Mouse (Mus musculus) kidney, adult 11 months (tissue): ENCODE measurements at regions not wholly inside any gene's neighbourhood (a gene's known extent, or its start where the extent isn't known, plus 50 kb on each side); places are given as distances from the start of the nearest gene placed in this dataset.
A peak's percentile ranks its signal among the peaks of the same experiment; 100 is the strongest.
"Not testable (repeated sequence)": the region's sequence is repeated elsewhere in the genome, so short reads cannot be mapped to it uniquely, and the experiment has no call there.

Experiments used
- DNase-seq: peaks from one replicate; pipeline ENCODE4 v3.0.0; 2022

DNA sequence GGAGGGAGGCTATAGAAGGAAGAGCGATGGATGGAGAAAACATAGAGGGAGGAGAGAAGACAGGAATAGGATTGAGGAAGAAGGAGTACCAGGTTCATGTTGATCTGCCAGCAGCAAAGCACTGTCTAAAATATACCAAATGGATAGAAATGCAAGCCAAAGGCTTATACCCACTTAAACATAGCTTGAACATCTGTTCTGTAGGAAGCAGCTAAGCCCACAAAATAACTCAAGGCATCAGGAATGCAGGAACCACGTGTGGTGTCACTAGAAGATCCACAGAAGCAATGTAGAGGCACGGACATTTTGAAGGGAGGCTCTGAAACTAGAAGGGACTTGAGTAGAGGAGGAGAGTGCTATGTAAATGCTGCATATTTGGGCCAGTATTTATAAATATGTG lies 78.9 kb downstream of the Smgc start:
- DNase-seq = no peak

DNA sequence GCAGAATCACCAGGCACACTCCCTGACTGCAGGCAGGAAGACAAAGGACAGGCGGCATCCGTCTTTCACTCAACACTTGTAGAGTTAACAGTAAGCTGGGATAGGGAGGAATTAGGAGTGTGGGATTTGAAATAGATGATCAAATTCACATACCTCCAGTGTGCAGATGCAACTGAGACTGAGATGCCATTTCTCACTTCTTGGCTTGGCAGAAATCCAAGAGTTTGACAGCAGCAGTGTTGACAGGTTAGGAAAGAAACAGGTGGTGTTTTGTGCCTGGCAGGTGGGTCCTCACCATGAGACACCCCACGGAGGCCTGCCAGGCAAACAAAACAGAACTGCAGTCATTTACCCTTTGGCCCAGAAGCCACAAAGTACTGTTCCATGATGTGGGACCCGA lies 79.8 kb downstream of the Smgc start:
- DNase-seq = no peak

DNA sequence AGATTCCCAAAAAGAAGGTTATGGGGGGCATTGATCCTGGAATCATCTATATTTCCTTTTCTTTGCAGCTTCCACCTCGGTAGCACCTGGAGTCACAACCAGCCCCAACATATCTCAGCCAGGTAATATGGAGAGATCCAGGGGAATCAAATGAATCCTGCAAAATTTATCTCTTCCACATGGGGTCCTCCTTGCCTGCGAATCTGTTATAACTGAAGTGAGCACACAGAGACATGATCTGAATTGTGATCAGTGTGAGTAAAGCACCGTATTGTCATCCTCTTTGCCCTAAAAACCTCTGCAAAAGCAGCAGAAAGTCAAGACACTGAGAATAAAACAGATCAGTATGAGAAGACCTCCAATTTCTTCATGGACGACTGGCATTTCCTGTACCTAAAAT lies 86.5 kb downstream of the Smgc start:
- DNase-seq = no peak

DNA sequence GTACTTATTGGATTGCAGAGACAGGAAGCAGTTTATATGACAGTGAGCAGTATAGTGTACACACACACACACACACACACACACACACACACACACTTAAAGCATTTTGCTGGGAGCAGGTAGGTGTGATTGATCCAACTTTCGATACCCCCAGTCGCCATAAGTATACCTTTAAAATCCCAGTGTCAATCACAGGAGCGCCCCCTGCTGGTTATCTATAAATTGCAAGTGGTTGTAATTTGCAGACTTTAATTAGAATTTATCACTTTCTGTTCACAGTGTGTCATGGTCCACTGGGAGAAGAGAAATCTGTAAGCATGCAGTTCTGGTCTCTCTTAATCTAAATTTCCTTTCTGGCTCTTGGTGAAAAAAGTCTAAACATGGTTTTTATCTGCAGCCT lies 89.4 kb downstream of the Smgc start:
- no peak for DNase-seq

DNA sequence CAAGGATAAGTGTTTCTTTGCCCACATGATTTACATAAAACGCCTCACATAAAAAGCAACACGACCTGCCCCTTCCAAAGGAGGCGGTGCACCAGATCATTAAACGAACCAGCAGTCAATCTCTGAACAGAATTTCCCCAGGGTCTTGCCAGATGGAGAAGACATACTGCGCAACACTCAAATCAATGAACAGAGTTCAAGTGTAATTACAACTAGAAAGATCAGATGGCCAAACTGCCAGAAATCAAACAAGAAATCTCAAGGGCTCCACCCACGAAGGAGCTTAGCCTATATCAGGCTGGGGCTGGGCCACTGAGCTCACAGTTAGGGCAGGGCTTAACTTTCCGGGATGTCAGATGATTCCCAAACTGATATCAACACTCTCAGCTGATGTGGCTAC lies 90.4 kb downstream of the Smgc start:
- DNase-seq = no peak

DNA sequence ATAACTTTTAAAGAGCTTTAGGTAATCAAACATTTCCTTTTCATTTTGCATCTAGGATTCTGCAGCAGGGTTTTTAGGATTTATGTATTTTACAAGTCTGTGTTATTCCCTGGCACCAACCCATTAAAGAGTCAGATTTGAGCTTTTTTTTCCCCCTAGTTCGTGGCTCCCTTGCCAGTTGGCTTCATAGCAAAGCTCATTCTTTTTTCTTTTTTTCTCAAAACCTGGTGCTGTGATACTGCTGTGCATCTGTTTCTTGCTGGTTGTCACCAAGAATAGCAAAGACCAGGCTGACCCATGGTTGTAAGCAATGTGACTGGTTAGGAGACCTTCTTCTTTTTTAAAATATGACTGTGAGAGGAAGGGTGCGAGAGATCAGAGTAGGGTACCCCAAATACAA lies 93.7 kb upstream of the Cntn1 start:
- no peak for DNase-seq

DNA sequence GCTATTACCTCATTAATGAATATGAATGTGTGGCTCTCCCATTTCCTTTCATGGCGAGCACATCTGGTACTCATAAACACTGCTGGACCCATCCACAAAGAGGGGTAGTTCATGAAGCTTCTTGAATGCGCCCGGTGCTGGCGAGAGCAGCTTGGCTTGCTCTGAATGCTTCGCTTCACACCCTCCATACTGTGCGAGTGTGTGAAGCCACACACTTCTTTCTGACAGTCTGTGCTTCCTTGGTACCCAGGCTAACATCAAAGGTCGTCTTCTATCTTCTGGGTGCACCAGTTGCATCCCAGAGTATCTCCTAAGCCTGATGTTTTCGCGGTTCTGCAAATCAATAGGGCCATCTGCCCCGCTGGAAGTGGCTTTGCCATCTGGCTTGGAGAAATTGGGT lies 85.8 kb upstream of the Cntn1 start:
- no peak for DNase-seq

DNA sequence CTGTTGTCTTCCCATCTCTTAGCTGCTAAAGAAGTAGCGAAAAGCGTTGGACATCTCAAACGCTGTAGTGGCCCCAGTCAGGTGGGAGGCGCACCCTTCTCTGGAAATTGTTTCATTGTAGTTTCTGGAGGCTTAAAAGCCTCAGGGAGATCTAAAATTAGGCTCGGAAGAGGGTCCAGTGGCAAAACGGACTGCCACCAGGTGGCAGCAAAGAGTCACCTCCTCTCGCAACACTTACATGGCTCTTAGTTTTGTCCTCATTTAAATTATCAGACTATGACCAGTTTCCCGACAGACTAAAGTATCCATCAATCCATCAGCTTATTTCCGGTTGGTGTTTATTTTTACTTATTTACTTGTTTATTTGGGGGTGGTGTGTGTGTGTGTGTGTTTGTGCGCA lies 81.6 kb upstream of the Cntn1 start:
- DNase-seq = peak; percentile 8

DNA sequence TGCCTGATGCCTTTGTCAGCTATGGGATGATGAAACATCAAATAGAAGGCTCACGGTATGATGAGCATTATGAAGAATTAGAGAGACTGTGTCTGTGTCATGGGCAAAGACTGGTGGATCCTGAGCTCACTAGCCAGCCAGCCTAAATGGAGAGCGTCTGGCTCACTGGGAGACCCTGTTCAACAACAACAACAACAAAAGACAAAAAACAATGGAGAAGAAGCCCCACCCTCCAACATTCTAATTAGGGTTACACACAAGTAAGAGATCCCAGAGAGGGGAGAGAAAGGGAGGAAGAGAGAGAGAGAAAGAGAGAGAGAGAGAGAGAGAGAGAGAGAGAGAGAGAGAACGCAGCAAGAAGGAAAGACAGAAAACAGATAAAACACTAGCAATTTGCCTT lies 79.6 kb upstream of the Cntn1 start:
- DNase-seq = no peak

DNA sequence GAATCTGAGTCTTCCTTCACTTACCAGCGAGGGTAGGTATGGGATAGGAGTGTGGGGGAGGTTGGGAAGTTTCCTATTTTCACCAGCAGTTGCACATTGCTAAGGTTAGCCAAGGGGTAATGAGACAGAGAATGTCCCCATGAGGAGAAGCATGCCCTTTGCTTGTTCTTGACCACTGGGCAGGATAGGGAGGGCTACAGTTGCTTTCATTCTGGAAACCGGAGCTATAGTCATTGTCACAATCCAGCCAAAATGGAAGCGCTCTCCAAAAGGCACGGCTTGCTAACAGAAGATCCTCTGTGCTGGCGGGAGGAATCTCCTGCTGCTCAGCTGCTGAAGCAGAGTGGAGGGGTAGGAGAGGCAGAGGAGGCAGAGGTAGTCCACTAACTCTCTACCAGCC lies 79.1 kb upstream of the Cntn1 start:
- DNase-seq = no peak

DNA sequence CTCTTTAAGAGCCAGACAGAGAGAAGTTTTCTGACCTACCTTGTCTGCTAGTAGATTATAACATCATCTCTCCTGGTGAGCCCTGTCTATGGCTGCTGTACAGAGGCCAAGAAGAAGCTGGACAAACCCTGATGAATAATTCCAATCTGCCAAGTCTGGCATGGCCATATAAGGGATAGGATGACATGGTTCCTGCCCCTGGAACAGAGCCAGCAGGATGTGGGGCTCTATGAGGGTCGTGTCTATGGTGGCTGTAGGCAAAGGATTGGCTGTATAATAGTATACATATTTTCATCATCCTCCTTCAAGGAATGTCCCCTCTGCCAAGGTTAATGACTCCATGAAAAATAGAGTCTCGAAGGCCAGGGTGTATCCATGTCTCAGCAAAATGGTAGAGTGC lies 75.4 kb upstream of the Cntn1 start:
- DNase-seq = no peak

DNA sequence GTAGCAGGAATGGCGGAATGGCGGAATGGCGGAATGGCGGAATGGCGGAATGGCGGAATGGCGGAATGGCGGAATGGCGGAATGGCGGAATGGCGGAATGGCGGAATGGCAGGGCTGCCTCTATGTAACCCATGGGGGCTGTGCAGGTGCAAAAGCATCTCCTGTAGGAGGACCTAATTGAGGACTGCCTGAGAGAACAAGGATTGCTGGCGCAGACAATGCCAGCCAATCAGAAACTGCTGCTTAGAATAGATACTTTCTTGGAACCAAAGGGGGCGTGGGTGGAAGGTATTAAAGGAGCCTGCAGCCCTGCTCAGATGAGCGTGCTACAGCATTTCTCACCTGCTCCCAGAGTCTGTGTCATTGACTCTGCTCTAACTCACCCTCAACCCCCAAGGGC lies 67.8 kb upstream of the Cntn1 start:
- not testable (repeated sequence) for DNase-seq

DNA sequence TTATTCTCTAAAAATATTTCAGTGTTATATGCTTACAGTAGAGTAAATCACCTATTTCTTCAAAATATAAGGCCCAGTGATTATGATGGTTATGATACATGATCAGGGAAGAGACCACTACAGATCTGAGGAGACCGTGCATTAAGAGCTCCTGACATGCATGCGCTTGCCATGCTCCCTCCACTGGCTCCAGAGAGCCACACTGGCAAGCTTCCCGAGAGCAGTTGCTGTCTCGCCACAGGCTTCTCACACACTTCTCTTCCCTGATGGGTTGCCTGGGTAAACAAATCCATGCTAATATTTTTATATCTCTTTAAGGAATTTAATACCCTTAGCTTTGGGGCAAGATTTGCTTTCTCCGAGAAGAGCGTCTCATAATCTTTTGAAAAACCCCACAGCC lies 50.9 kb upstream of the Cntn1 start:
- no peak for DNase-seq
